Mouse (Mus musculus) cerebellum, adult 8-10 months (tissue): ENCODE results near the gene Zfp735.

Source experiments
- DNase-seq: peaks from one replicate; pipeline ENCODE4 v3.0.0; 2022

Gene Zfp735

DNA sequence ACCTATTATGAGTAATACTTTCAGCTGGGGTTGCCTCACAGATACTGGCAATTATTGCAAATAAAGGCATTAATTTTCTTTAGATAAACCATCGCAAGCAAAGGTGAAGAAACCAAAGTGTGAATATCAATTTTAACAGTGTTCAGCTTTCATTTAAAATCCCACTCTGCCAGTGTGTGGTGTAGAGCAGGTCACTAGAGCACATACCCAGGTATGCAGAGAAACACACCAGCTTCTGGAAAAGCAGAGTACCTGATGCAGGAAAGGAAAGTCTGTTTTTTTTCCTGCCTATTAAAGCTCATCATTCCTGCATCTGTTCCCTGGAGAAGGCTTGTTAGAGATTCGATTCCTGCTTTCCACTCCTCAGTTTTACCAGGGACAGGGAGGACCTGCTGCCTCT lies at the start of gene Zfp735:
Gene Zfp735 (plus strand): TSS at position 301 of the 400 bp plus-strand sequence.
- no peak for DNase-seq

DNA sequence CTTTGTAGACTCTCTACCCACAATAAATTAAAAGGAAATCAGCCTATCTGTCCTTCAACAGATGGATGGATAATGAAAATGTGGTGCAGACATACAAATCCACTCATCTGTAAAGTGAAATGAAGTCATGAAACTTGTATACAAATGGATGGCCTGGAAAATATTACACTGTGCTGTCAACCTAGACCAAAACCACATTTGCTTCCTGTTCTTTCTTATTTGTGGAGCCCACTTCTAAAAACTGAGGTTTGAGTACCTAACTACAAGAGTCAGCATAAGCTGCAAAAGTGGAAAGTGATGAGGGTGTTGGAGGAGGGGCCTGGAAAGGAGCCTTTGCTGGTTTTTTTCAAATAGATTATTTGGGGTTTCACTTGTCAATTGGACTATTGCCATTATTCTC lies 70.5 kb downstream of the Zfp735 start:
- no peak for DNase-seq
